Mouse (Mus musculus) adrenal gland (tissue): ENCODE results near the gene Lrrk2.
"Not testable (repeated sequence)": the region's sequence is repeated elsewhere in the genome, so short reads cannot be mapped to it uniquely, and the experiment has no call there.

Experiments
- intact Hi-C: fragments of 180-260 bp; cut with DNase I; formaldehyde crosslinking; loops from one replicate; pipeline ENCODE4 v1.15.1; 2025

Lrrk2 gene

DNA sequence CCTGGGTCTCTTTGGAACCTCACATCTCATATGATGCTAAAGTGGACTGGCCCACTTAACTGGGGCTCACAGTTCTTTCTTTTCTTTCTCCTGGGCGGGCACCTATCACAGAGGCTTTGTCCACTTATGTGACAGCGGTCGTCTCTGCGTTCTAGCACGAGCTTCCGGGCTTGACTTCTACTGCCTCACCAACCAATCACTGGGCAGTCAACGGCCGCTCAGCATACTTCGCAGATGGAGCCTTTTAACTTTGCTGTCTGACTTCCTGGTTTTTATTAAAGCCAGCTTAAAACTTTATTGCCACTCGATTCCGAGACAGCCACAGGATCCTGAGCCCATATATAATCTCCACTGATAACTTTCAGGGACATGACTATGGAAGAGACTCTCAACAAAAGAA is 115.4 kb downstream of the Lrrk2 start:
- intact Hi-C loops = no loop called here

DNA sequence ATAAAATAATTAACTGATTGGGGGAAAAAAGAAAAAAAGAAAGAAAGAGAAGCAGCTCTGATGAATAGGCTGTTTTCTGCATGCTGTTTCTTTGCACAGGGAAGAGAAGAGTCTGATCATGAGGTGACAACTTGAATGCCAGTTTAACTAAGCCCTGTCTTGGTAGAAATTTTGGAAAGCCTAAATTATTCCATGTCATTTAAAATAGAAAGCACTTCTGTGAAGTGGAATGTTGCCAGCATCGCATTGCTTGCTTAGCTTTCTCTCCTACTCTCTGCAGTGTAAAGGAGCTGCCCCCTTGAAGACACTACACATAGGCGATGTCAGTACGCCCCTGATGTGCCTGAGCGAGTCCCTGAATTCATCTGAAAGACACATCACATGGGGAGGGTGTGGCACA is 133.5 kb downstream of the Lrrk2 start:
- intact Hi-C loops = no loop called here

DNA sequence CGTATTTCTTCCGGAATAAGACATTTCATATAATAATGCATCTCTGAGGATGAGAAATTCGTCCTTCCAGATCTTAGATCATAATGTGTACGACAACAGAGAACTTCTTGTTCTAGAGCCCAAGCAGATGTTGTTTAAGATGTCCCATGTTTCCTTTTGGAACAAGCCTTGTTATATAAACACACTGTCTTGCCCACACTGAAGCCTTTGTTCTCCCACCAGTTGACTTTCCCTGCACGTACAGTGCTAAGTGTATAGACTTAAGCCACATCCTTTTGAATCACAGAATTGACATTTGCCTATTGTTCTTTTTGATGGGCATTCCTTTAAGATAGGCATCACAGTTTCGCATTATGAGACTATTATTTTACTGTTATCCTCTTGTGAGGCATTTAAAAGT is 162.3 kb downstream of the Lrrk2 start:
- intact Hi-C loops = no loop called here

DNA sequence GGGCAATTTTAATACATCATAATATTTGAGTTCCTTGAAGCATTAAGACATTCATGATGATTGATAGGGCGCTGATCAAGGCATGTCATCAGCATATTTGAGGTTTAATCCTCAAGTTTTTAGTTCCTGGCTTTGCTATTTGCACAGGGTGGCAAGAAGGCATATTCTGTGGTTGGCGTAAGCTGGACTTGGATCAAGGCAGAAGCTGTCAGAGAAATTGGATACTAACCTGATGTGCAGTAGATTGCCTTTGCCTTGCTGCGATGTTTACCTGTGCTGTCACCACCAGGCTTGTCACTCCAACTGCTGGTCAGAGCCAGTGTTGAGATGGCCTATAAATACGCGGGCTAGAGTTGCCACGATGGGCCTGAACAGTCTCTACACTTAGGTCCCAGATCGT is 165.0 kb downstream of the Lrrk2 start, which contains the start of gene Smgc:
Gene Smgc (plus strand): TSS at position 301 of the 400 bp plus-strand sequence.
- intact Hi-C loops = no loop called here

DNA sequence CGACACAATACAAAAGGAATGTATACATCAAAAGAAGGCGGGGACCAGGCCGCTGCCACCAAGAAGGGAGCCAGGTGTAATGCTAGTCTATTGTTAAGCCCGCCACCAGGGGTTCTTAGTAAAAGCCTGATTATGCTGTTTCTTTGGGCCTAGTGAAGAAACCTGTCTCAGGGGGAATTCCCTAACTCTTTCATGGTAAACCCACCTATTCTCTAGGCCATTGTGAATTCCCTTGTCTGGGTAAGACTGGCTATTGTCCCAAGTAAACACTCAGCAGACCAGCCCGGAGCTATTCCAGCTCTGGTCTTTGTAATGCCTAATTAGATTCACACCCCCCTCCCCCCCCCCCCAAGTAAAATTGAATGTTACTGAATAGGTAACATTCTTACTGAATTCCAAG is 191.2 kb downstream of the Lrrk2 start:
- intact Hi-C loops = not testable (repeated sequence)
